In genomic region chr4:130188806-130189297, GRCm38 (mm10) we compare ENCODE assay signal across 8 mouse cellular contexts. TPM values are rescaled to one million over a fixed set of nuclear protein-coding genes. Genes with fewer than 3 reads are reported as not detected.
A peak's percentile ranks its signal among the peaks of the same experiment; 100 is the strongest.
DNase-seq lines count a peak whose midpoint lies in the region; ATAC-seq and TF ChIP-seq lines count a peak whose summit lies in the region.

No protein-coding gene starts in this region.

- no peak overlapping the region for H3ac ChIP-seq in myocyte (ENCODE audit: control insufficient read depth, insufficient read length)

- no peaks in the 10 kb centered on the region for H3K4me1 ChIP-seq in embryonic facial prominence, embryonic 14.5 days (ENCODE audit: control insufficient read depth, insufficient read depth, low read length)
- H3K4me1 ChIP-seq in heart, embryonic 10.5 days: 0 out of 2 replicates have a peak, but pooled peaks cover 3% of the 10 kb centered on the region
- H3K4me1 ChIP-seq in kidney, embryonic 14.5 days (ENCODE audit: control insufficient read depth, insufficient read depth, low read length): no peaks in the 10 kb centered on the region
- peaks cover 4% of the 10 kb centered on the region; the same call in 1 of the 2 replicates for H3K4me1 ChIP-seq in limb, embryonic 15.5 days

- no peaks in the 10 kb centered on the region for H3K27me3 ChIP-seq in embryonic facial prominence, embryonic 14.5 days (replicated peaks; ENCODE audit: control insufficient read depth, insufficient read depth, low read length)
- 0 out of 2 replicates have a peak, but pooled peaks cover 24% of the 10 kb centered on the region for H3K27me3 ChIP-seq in heart, embryonic 10.5 days (ENCODE audit: insufficient read depth, poor library complexity, severe bottlenecking)
- H3K27me3 ChIP-seq in kidney, embryonic 14.5 days (ENCODE audit: control insufficient read depth, insufficient read depth, low read length): no peaks in the 10 kb centered on the region
- H3K27me3 ChIP-seq in limb, embryonic 15.5 days: peaks cover 6% of the 10 kb centered on the region; the same call in 1 of the 2 replicates
- peaks cover 17% of the 10 kb centered on the region for H3K27me3 ChIP-seq in myocyte (ENCODE audit: control insufficient read depth, insufficient read depth, insufficient read length)

- no peaks in the 10 kb centered on the region for H3K79me2 ChIP-seq in myocyte (ENCODE audit: control insufficient read depth, insufficient read depth)

- TF ChIP-seq POLR2A in myocyte (IDR thresholded peaks at IDR 0.05; ENCODE audit: insufficient read length, low read depth): no peak

- no peaks in the 10 kb centered on the region for H3K36me3 ChIP-seq in embryonic facial prominence, embryonic 14.5 days (ENCODE audit: control insufficient read depth, insufficient read depth, low read length)
- no peaks in the 10 kb centered on the region for H3K36me3 ChIP-seq in heart, embryonic 10.5 days
- H3K36me3 ChIP-seq in kidney, embryonic 14.5 days (ENCODE audit: control insufficient read depth, insufficient read depth, low read length): no peaks in the 10 kb centered on the region
- no peaks in the 10 kb centered on the region for H3K36me3 ChIP-seq in limb, embryonic 15.5 days
- no peaks in the 10 kb centered on the region for H3K36me3 ChIP-seq in myocyte (ENCODE audit: control insufficient read depth, insufficient read depth)

- H3K9ac ChIP-seq in embryonic facial prominence, embryonic 14.5 days (ENCODE audit: low read depth, low read length): no peak overlapping the region
- no peak overlapping the region for H3K9ac ChIP-seq in kidney, embryonic 14.5 days (ENCODE audit: low read depth, low read length)
- H3K9ac ChIP-seq in limb, embryonic 15.5 days: no peak overlapping the region

- peak; percentile 72 to 75 for DNase-seq in B cell, adult 2 months
- peak; percentile 61 to 75 for DNase-seq in adrenal gland, postnatal 4 days (ENCODE audit: low spot score in 2 of 2)
- peak; percentile 88 for DNase-seq in embryonic facial prominence, embryonic 14.5 days (ENCODE audit: low spot score)
- DNase-seq in heart, embryonic 10.5 days (ENCODE audit: low spot score): peak; percentile 92
- peak; percentile 75 to 90 for DNase-seq in spleen, postnatal 4 days (ENCODE audit: low spot score in 2 of 2)

- peak overlapping the region; percentile 25; the same call in 1 of the 2 replicates for H3K4me3 ChIP-seq in embryonic facial prominence, embryonic 14.5 days (ENCODE audit: low read depth, low read length)
- peak overlapping the region; percentile 45 for H3K4me3 ChIP-seq in heart, embryonic 10.5 days
- no peak overlapping the region for H3K4me3 ChIP-seq in kidney, embryonic 14.5 days (ENCODE audit: low read length)
- peak overlapping the region; percentile 28 for H3K4me3 ChIP-seq in limb, embryonic 15.5 days
- H3K4me3 ChIP-seq in myocyte: no peak overlapping the region

- H3K4me2 ChIP-seq in embryonic facial prominence, embryonic 14.5 days (ENCODE audit: low read depth, low read length): peak overlapping the region; percentile 49
- H3K4me2 ChIP-seq in kidney, embryonic 14.5 days (replicated peaks; ENCODE audit: low read depth, low read length): no peak overlapping the region; the same call in 1 of the 2 replicates
- peak overlapping the region; percentile 36 for H3K4me2 ChIP-seq in limb, embryonic 15.5 days
- peak overlapping the region; percentile 7 for H3K4me2 ChIP-seq in myocyte (ENCODE audit: low read depth)

- ATAC-seq in embryonic facial prominence, embryonic 14.5 days (ENCODE audit: low read depth): peak; percentile 78
- peak; percentile 54 for ATAC-seq in kidney, embryonic 14.5 days (ENCODE audit: low FRiP score, low TSS enrichment)
- no peak for ATAC-seq in limb, embryonic 15.5 days (ENCODE audit: insufficient number of reproducible peaks, low FRiP score, low TSS enrichment, low read depth)

- H3K27ac ChIP-seq in embryonic facial prominence, embryonic 14.5 days (replicated peaks; ENCODE audit: low read depth, low read length): no peak overlapping the region
- H3K27ac ChIP-seq in heart, embryonic 10.5 days: no peak overlapping the region
- no peak overlapping the region for H3K27ac ChIP-seq in kidney, embryonic 14.5 days (ENCODE audit: low read depth, low read length)
- H3K27ac ChIP-seq in limb, embryonic 15.5 days: no peak overlapping the region

- no peaks in the 10 kb centered on the region for H3K9me3 ChIP-seq in embryonic facial prominence, embryonic 14.5 days (ENCODE audit: control insufficient read depth, low read length)
- no peaks in the 10 kb centered on the region for H3K9me3 ChIP-seq in heart, embryonic 10.5 days
- no peaks in the 10 kb centered on the region for H3K9me3 ChIP-seq in kidney, embryonic 14.5 days (ENCODE audit: control insufficient read depth, low read length)
- no peaks in the 10 kb centered on the region for H3K9me3 ChIP-seq in limb, embryonic 15.5 days

- WGBS in embryonic facial prominence, embryonic 14.5 days: 6% methylated on average over 13 of the region's 13 CpGs
- 3% methylated on average over 13 of the region's 13 CpGs for WGBS in heart, embryonic 10.5 days
- WGBS in kidney, embryonic 14.5 days: 4% methylated on average over 13 of the region's 13 CpGs
- WGBS in limb, embryonic 15.5 days: 2% methylated on average over 13 of the region's 13 CpGs

TF ChIP-seq in myocyte, 11 proteins besides CTCF, POLR2A, EP300 and RAD21:
- no peak for TF ChIP-seq CEBPB (IDR thresholded peaks at IDR 0.05; ENCODE audit: insufficient read depth, poor library complexity, severe bottlenecking)
- TF ChIP-seq USF1 (IDR thresholded peaks at IDR 0.05; ENCODE audit: low read depth): no peak
- TF ChIP-seq SRF (IDR thresholded peaks at IDR 0.05; ENCODE audit: control insufficient read depth, insufficient read length, low read depth): no peak

RNA-seq across cellular contexts. Expression of gene Tinagl1, which starts 13.9 kb away (rescaled TPM):
- 10 to 100 TPM; 70.0 to 74.0 TPM for total RNA-seq in adrenal gland, postnatal 4 days (2021)
- 21.8 and 23.9 TPM in 2 replicates for polyA plus RNA-seq in embryonic facial prominence, embryonic 14.5 days (2014; fragmentation: Nextera tagmentation; extraction: Ambion mirVana)
- polyA plus RNA-seq in heart, embryonic 10.5 days (2016; fragmentation: Nextera tagmentation; extraction: Ambion mirVana): 39.0 and 45.2 TPM in 2 replicates
- 20.9 and 26.1 TPM in 2 replicates for polyA plus RNA-seq in kidney, embryonic 14.5 days (2014; fragmentation: Nextera tagmentation; extraction: Ambion mirVana)
- polyA plus RNA-seq in limb, embryonic 15.5 days (2015; fragmentation: Nextera tagmentation; extraction: Ambion mirVana): 31.0 and 32.6 TPM in 2 replicates
- polyA plus RNA-seq in myocyte (2012; fragmentation: generic; extraction: Trizol): 1.6 TPM

RNA-seq across cellular contexts. Expression of gene Gm853, which starts 33.3 kb away (rescaled TPM):
- total RNA-seq in adrenal gland, postnatal 4 days (2021): not detected
- not detected in 2 replicates for polyA plus RNA-seq in embryonic facial prominence, embryonic 14.5 days (2014; fragmentation: Nextera tagmentation; extraction: Ambion mirVana)
- not detected in 2 replicates for polyA plus RNA-seq in heart, embryonic 10.5 days (2016; fragmentation: Nextera tagmentation; extraction: Ambion mirVana)
- not detected in 2 replicates for polyA plus RNA-seq in kidney, embryonic 14.5 days (2014; fragmentation: Nextera tagmentation; extraction: Ambion mirVana)
- polyA plus RNA-seq in limb, embryonic 15.5 days (2015; fragmentation: Nextera tagmentation; extraction: Ambion mirVana): not detected in 2 replicates
- polyA plus RNA-seq in myocyte (2012; fragmentation: generic; extraction: Trizol): not detected

RNA-seq across cellular contexts. Expression of gene Hcrtr1, which starts 49.7 kb away (rescaled TPM):
- 1 to 10 TPM; 1.2 to 1.8 TPM for total RNA-seq in adrenal gland, postnatal 4 days (2021)
- 0.19 and 0.30 TPM in 2 replicates for polyA plus RNA-seq in embryonic facial prominence, embryonic 14.5 days (2014; fragmentation: Nextera tagmentation; extraction: Ambion mirVana)
- polyA plus RNA-seq in heart, embryonic 10.5 days (2016; fragmentation: Nextera tagmentation; extraction: Ambion mirVana): 0.12 and 0.43 TPM in 2 replicates
- polyA plus RNA-seq in kidney, embryonic 14.5 days (2014; fragmentation: Nextera tagmentation; extraction: Ambion mirVana): not detected in 2 replicates
- polyA plus RNA-seq in limb, embryonic 15.5 days (2015; fragmentation: Nextera tagmentation; extraction: Ambion mirVana): 0.10 and 0.12 TPM in 2 replicates
- polyA plus RNA-seq in myocyte (2012; fragmentation: generic; extraction: Trizol): not detected

Comparison
In these comparisons a context has a peak if more than half of its experiments do, and no peak if none do; other contexts are left out.
1. H3K4me3 ChIP-seq: peak in embryonic facial prominence, embryonic 14.5 days (single experiment), heart, embryonic 10.5 days (single experiment) and limb, embryonic 15.5 days (single experiment); none in kidney, embryonic 14.5 days (single experiment) and myocyte (single experiment).
2. Peak in every context shown above with its lines, with median percentiles within 50 percentile points of each other: DNase-seq.